Mouse (Mus musculus) intestine, embryonic 14.5 days (tissue): ENCODE measurements at regions not wholly inside any gene's neighbourhood (a gene's known extent, or its start where the extent isn't known, plus 50 kb on each side); places are given as distances from the start of the nearest gene placed in this dataset.

Experiments
- ATAC-seq: fragments of 200-750 bp; cut with Nextera tagmentation; replicated peaks from 2 replicates; pipeline ENCODE4 v1.8.0; 2017; ENCODE audit warnings: low read depth, moderate number of reproducible peaks, moderate TSS enrichment, moderate library complexity; ENCODE audit not compliant: low FRiP score, low TSS enrichment
- DNase-seq: peaks from one replicate; pipeline ENCODE4 v3.0.0-alpha.2; 2018; ENCODE audit warnings: low spot score
- H3K27ac ChIP-seq: fragments of 300-500 bp; sonication (generic); 2 replicates; pipeline ENCODE4 v1.5.1; 2014; ENCODE audit warnings: low read depth, mild to moderate bottlenecking, control low read depth
- H3K27me3 ChIP-seq: fragments of 300-500 bp; sonication (generic); replicated peaks from 2 replicates; pipeline ENCODE4 v1.6.1; 2014; ENCODE audit warnings: low read length, control low read depth; ENCODE audit not compliant: control insufficient read depth, insufficient read depth
- H3K36me3 ChIP-seq: fragments of 300-500 bp; sonication (generic); 2 replicates; pipeline ENCODE4 v1.6.1; 2014; ENCODE audit warnings: low read length, control low read depth; ENCODE audit not compliant: control insufficient read depth, insufficient read depth
- H3K4me1 ChIP-seq: fragments of 300-500 bp; sonication (generic); replicated peaks from 2 replicates; pipeline ENCODE4 v1.6.1; 2014; ENCODE audit warnings: low read length, control low read depth, mixed read lengths; ENCODE audit not compliant: control insufficient read depth, insufficient read depth
- H3K4me2 ChIP-seq: fragments of 300-500 bp; sonication (generic); 2 replicates; pipeline ENCODE4 v1.6.1; 2014; ENCODE audit warnings: low read length
- H3K4me3 ChIP-seq: fragments of 300-500 bp; sonication (generic); 2 replicates; pipeline ENCODE4 v1.5.1; 2014; ENCODE audit warnings: low read depth, low read length, control low read depth, mixed read lengths
- H3K9ac ChIP-seq: fragments of 300-500 bp; sonication (generic); 2 replicates; pipeline ENCODE4 v1.6.1; 2014; ENCODE audit warnings: mild to moderate bottlenecking, low read length
- H3K9me3 ChIP-seq: fragments of 300-500 bp; sonication (generic); 2 replicates; pipeline ENCODE4 v1.6.1; 2016; ENCODE audit warnings: low read length, control low read depth; ENCODE audit not compliant: control insufficient read depth
- WGBS: fragments of 180-500 bp; shearing (Covaris S2); extraction: QIAGEN DNeasy Blood & Tissue Kit; methylation state at CpG from one replicate; pipeline ENCODE4 v1.1.7; 2014; 5-methylcytosine and 5-hydroxymethylcytosine counted together

DNA sequence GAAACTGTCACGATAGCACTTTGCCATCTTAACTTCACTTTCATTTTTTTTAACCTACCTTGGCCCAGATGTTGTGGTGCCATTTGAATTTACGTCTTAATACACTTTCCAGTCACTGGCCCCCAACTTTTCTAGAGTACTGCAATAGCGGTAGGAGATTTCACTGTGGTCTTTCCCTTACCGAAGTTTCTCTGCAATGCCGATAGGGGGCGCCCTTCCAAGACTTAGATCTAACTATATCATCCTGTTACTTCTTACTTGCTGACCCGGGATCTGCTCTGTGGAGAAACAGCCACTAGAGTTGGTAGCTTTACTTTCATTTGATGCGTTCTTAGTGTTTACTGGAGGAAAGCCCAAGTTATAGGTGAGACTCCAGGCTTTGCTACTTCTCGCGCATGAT lies 92.6 kb upstream of the Hmgn3 start:
- Histone ChIP-seq H3K4me3 (no peak overlapping the region), H3K9ac (no peak overlapping the region), H3K27ac (no peak overlapping the region), H3K4me1 (no peaks in the 10 kb centered on the region), H3K9me3 (no peaks in the 10 kb centered on the region), H3K4me2 (no peak overlapping the region), H3K36me3 (no peaks in the 10 kb centered on the region), H3K27me3 (no peaks in the 10 kb centered on the region)
- WGBS, result 77% methylated on average over 10 of the region's 10 CpGs
- ATAC-seq, result no peak
- DNase-seq, result no peak

DNA sequence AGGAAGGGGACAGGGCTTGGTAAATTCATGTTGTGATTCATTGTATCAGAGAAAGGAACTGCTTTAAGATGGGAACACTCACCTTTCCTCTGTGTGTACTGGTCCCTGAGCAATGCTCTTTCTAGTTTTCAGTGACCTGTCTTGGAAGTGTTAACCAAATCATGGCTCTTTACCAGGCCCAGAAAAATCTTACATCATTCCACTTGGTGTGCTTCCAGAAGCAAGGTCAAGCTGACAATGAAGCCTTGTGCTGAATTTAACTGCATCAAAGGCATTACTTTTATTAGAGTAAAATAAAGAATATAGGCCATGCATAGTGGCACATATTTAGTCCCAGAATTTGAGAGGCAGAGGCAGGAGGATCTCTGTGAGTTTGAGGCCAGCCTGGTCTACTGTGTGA lies 75.4 kb upstream of the Hmgn3 start:
- Histone ChIP-seq H3K27ac (no peak overlapping the region), H3K9ac (no peak overlapping the region), H3K4me2 (no peak overlapping the region), H3K27me3 (no peaks in the 10 kb centered on the region), H3K4me1 (no peaks in the 10 kb centered on the region), H3K4me3 (no peak overlapping the region), H3K9me3 (no peaks in the 10 kb centered on the region), H3K36me3 (no peaks in the 10 kb centered on the region)
- DNase-seq (no peak), ATAC-seq (no peak)

DNA sequence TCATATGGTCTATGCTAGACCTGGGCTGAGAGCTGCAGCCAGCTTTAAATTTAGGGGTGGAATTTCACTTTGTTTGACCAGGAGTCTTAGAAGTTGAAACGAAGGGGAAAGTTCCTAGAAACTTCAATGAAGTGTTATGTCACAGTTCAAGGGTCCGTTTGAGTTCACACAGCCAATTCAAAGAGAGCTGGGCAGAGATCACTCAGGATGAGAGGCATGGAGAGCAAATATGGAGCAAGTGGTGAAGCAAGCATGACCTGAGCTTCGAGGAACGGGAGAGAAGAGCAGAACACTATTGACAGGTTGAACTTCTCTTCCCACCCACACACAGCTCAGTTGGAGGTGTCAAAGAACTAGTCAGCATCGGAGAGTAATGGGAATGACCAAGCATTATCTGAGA lies 56.1 kb upstream of the Hmgn3 start:
- no peak overlapping the region for H3K27ac ChIP-seq
- 73% methylated on average over 5 of the region's 5 CpGs for WGBS
- H3K9ac ChIP-seq, result no peak overlapping the region
- no peaks in the 10 kb centered on the region for H3K27me3 ChIP-seq
- H3K4me3 ChIP-seq, result no peak overlapping the region
- H3K4me1 ChIP-seq, result no peaks in the 10 kb centered on the region
- no peak for ATAC-seq
- H3K36me3 ChIP-seq, result no peaks in the 10 kb centered on the region
- DNase-seq, result no peak
- H3K4me2 ChIP-seq, result no peak overlapping the region
- no peaks in the 10 kb centered on the region for H3K9me3 ChIP-seq

DNA sequence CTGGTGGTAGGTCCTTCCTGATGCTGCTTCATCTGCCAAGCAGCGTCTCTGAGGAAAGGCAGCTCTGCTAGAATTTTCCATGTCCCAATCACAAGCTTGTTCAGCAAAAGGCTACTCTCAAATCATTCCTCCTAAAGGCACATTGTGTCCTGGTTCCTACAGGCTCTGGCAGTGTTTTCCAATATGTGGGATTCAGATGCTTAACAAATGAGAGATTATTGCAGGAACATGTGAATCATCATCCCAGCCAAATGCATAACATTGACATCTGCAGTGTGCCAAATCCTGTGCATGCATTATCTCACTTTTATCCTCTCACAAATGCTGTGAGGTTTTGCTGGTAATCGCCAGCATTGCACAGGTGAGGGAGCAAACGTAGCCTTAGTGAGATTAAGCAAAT lies 53.3 kb upstream of the Hmgn3 start:
- ATAC-seq (no peak), DNase-seq (no peak)
- H3K4me3 ChIP-seq, result no peak overlapping the region
- no peak overlapping the region for H3K27ac ChIP-seq
- H3K4me1 ChIP-seq, result no peaks in the 10 kb centered on the region
- no peaks in the 10 kb centered on the region for H3K36me3 ChIP-seq
- H3K9me3 ChIP-seq, result no peaks in the 10 kb centered on the region
- 91% methylated on average over 3 of the region's 3 CpGs for WGBS
- no peak overlapping the region for H3K9ac ChIP-seq
- no peak overlapping the region for H3K4me2 ChIP-seq
- no peaks in the 10 kb centered on the region for H3K27me3 ChIP-seq

DNA sequence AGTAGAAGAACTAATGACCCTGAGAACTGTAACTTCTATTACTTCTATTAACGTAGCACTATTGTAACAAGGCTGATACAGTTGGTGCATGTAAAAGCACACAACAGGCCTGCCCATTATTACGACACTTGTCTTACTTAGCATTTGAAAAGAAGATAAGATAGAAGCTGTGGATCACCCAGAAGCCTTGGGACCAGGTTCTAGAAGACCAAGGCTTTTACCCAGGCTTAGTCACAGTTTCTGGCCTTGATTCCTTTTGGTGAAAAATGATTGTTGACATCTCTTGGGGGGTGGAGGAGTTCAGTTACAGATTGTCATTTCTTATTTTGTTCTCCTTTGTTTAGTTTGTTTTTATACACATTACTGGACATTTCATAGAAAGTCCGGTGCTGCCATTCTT lies 52.7 kb upstream of the Hmgn3 start:
- Histone ChIP-seq H3K27ac (no peak overlapping the region), H3K9me3 (no peaks in the 10 kb centered on the region), H3K4me1 (no peaks in the 10 kb centered on the region), H3K4me3 (no peak overlapping the region), H3K27me3 (no peaks in the 10 kb centered on the region), H3K36me3 (no peaks in the 10 kb centered on the region), H3K4me2 (no peak overlapping the region), H3K9ac (no peak overlapping the region)
- ATAC-seq (no peak), DNase-seq (no peak)
- 87% methylated on average over 3 of the region's 3 CpGs for WGBS

DNA sequence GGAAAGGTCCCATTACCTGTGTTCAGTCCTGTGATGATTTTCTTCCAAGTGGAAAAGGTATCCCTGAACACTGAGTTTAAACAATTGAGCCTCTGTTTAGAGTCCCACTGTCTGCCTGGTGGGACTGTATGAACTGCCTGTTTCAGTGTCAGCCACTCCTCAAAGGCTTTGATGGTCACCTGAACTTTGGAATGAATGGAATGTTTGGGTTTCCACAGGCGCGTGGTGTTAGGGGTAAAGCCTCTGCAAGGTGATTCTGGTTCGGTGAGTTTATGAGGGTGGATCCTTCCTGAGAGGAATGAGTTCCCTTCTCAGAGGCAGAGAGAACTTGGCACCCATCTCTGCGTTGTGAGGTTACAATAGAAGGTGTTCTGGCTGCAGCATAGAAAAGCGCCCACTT lies 50.5 kb upstream of the Hmgn3 start:
- Histone ChIP-seq H3K4me2 (no peak overlapping the region), H3K36me3 (no peaks in the 10 kb centered on the region), H3K9me3 (no peaks in the 10 kb centered on the region), H3K4me1 (no peaks in the 10 kb centered on the region), H3K27ac (no peak overlapping the region), H3K9ac (no peak overlapping the region), H3K4me3 (no peak overlapping the region), H3K27me3 (no peaks in the 10 kb centered on the region)
- DNase-seq (no peak), ATAC-seq (peak; percentile 50; the same call in 1 of the 2 replicates)
- WGBS, result 53% methylated on average over 5 of the region's 5 CpGs
